Mouse (Mus musculus) heart, postnatal 4 days (tissue): ENCODE measurements at regions not wholly inside any gene's neighbourhood (a gene's known extent, or its start where the extent isn't known, plus 50 kb on each side); places are given as distances from the start of the nearest gene placed in this dataset.

Experiments
- DNase-seq: peaks from one replicate; pipeline ENCODE4 v3.0.0; 2021

DNA sequence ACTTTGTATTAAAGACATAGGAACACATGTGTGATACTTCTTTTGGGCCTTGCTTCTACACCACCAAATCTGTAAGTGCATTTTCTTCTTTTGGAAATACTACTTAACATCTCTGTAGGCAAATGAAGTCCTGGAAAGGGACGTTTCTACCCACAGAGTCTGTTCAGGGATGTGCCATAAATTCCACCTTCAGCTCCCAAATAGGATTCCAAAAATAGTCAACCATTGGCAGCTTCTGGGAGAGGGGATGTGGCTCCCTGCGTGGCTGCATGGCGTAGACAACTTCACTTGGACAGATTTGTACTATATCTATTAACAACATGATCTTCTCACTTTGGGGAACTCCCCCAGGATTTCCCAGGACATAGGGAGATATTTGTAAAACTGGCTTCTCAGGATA is 566.8 kb downstream of the Dhx35 start:
- DNase-seq: no peak

DNA sequence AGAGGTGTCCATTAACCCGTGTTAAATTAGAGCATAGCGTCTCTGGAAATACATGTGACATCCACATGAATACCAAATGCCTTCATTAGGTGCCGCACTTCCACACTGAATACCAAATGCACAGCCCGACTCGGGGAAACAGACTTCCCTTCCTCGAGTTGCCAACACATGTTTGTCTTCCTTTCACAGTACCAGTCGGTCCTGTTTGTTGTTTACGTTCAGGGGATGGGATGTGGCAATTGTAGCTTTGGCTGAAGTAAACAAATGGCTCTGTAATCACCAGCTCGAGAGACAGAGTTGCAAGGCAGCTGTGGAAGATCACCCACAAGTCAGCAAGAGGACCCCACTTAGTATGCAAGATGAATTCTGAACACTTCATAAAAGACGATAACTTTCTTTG is 598.3 kb downstream of the Dhx35 start:
- DNase-seq: no peak

DNA sequence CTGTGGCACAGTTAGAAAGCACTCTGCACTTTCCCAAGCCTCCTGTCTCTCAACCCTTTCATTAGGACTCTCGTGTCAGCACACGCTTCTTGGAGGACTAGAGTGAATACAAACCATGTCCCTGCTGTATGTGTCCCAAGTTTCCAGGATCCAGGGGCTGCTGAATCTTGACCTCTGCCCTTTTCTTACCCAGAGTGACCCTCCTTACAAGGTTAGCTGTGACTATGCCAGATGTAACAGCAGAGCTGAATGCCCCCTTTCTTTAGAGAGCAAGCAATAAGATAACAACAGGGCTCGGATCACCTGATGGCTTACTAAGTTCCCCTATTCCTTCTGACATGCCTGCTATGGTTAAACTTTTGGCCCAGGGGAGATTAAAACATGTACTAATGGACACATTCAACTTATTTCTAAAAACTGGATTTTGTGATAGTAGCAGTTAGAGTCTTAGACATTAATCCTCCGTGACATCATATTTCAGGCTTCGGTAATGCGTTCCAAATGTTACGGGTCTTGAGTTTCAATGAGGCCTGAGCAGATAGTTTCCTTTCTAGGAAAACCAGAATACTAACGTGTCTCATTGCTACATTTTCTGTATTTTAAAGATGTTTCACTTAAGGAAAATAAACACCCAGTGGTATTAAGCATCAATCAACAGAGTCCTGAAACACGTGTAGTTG is 607.0 kb downstream of the Dhx35 start:
- no peak for DNase-seq

DNA sequence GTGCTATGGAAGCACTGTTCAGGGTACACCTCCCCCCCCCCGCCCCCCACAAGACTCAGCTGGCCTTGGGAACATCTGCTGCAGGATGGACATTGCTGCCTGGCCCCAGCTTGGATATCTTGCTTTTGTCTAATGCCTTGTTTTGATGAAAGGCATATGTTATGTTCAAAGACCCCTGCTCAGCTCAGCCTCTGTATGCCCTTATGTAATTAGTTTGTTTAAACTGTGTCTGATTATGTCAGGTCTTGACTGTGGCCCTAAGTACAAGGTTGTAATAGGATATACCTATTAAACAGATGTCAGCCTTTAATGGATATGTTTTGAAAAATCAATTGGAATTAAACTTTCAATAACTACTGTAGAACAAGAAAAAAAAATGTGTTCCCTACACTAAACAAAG is 610.3 kb downstream of the Dhx35 start:
- DNase-seq: no peak

DNA sequence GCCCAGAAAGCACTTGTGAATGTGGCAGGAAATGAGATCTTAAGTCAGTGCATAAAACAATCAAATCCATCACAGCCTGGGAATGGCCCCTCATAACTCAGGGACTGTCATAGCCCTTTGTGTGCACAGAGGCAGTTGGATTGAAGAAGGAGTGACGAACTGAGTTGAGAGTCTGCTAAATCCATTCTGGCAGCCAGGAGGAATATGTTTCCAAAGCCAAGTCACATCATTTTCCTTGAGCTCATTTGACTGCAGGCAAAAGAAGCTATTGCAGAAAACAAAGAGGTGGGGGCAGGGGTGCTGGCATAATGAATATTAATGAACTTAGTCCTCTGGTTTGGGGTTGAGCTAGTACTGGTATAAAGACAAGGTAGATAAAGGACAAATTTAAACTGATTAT is 620.0 kb downstream of the Dhx35 start:
- no peak for DNase-seq

DNA sequence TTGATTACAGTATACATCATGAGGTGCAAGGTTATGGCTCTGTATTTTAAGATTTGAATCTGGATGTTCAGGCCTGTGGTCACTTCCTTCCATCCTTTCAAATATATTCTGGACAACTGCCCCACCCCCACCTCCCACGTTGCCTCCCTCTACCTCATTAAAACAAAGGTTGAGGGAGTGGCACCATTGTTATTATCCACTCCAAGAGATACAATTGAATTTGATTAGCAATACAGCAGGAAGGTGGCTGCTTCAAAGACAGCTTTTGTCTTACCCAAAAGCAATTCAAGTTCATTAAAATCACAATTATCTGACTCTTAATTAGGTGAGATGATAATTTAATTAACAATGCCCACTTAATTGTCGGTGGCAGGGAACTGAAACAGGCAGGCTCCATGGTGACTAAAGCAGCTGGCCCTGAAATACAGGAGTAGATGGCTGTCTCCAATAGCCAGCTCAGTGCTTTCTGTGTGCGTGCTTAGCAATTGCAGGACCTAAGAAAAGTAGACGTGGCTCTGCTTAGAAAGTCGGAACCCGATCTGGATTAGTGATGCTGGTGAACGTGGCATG is 623.8 kb downstream of the Dhx35 start:
- no peak for DNase-seq

DNA sequence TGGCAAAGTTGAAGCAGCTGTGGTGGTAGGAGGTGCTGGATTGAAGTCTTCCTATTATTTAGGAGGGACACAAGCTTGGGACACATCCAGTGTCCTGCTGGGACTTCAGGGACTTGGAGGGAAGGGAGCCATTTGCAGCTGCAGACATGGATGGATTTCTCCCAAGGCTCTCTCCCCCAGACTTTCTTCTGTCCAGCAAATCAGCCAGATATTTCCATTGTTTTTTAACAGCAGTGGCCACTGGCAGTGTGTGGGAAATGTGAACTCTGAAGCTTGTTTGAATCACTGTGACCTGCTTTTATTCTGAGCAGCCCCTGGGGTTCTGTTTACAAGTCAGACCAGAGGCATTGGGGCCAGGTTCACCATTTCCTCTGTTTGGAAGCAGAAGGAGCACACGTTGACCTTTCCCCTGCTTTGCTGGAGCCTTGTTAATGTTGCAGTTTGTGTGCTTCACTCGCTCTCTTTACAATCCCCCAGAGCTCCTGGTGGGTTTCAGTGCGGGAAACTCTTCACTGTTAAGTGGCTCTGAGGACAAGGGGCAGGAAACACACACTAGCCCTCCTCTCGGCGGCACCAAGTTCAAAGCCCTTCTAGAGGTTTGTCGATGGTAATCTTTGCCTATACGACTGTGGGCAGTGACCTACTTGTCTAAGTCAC is 627.8 kb downstream of the Dhx35 start:
- peak; percentile 27 for DNase-seq

DNA sequence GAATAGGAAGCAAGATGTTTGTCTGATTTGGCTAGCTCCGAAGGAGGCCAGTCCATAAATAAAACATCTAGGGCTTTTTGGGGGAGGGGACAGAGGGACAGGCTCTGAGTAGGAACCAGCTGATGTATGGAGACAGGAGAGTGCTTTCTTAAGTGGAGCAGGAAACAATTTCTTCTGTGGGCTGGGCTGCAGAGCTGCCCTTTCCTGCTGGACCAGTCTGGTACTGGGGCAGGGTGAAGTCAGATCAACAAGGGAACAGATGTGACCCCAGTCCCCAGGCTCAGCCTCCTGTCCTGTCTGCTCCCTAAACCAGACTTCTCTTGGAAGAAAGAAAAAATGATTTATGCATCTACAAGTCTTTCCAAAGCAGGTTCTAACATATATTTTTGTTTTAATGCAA is 633.6 kb downstream of the Dhx35 start:
- DNase-seq: no peak

DNA sequence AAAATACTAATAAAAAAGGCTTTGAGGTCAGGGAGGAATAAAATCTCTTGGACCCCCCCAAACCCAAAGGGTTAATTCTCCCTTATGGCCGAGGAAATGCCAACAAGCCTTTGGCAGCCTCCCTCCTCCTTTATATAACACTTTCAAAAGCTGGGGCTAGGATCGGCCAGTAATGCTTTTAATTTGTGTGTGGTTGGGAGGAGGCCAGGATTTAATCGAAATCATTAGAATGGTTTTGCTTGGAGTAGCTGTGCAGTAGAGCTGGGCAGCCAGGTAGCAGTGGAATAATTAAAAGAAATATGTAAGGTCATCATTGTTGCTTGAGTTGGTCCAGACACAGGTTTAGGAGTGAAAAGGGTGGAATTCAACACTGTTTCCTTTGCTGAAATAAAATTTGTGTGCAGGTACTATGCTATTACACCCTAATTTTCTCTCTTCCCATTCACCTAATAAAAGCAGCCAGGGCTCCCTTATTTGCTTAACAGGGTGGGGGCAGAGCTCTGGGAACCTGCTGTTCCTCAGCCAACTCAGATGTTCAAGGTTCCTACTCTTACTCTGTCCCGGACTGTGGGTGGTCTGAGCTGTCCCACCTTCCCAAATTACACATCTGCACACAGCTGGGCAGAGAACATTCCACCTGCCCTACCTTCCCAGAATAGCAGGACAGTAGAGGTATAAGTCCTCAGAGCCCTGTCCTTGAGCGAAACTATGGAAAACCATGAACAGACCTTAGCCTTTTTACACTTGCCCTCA is 636.1 kb downstream of the Dhx35 start:
- no peak for DNase-seq

DNA sequence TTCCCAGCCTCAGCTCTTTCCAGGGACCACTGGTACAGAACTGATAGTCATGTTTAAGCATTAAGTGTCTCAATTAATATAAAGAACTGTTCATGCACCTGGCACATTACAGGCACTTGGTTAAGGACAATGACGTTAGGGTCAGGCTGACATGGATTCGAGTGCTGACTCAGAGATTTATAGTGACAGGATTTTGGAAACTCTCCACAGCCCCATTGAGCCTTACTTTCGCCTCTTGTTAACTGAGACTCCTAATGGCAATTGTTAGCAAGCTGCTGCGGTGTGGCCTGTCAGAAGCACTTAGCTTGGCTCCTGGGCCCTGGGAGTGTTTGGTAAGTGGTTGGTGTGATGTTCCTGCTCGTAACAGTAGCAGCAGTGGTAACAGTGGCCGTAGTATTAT is 644.4 kb downstream of the Dhx35 start:
- no peak for DNase-seq

DNA sequence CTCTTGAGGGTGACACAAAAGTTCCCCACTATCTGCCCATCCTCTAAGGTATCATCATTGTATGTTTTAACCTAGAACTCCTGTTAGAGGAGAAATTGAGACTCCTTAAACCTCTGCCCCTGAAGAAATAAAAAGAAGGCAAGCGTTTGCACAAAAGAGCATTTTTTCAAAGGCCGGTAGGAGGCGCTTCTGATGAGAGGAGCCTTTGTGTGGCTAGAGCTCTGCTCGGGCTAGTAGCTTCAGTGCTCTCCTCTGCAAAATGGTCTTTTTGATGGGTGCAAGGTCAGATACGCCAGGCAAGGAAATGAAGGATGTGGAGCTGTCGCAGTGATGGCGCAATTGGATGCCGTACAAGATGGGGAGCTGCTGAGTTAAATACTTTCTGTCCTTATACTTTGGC is 649.0 kb downstream of the Dhx35 start:
- DNase-seq: peak; percentile 22

DNA sequence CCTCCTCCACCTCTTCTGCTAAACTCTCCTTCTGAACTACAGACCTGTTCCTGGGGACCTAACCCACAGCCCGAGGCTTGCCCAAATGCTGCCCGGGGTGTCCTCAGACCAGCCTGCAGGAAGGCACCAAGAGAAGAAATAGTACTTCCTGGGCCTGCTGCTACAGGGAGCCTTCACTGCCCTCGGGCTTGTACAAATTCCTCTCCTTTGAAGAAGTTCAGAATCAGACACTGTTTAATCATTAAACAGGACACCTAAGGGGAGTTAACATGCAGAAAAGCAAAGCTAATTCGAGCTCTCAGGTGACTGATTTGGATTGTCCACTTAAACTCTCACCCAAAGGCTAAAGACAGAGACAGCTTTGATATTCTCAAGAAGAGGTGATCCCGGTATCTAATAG is 651.8 kb downstream of the Dhx35 start:
- DNase-seq: no peak

DNA sequence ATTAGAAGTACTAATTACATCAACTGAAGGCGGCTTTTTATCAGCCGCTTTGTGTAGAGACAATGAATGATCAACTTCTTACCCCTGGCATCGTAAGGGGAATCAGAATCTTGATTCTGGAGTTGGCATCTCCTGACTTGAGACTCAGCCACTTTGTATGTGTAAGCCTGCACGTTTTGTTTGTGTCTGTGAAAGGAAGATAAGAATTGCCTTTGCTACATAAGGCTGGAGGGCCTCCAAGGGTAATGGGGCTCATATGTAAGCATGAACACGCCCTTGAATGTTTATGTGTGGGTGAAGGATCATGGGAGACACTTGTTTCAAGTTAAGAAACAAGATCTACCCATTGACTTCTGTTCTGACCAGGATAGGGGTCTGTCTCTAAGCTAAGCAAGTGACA is 652.3 kb downstream of the Dhx35 start:
- no peak for DNase-seq

DNA sequence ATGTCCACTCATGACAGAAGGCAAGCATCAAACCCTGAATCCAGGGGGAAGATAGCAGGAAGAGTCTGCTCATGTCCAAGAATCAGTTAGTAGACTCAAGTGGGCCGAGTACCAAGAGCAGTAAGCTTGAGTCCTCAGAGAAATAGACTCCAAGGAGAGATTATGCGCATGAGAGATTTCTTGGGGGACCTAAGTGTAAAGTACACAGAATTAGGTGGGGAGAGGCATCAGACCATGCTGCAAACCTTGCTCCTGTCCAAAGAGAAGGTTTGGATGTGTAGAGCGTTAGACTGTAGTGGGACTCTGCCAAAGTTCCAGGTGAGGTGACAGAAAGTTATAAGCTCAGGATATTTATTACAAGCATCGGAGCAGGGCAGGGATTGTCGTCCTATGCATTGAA is 654.4 kb downstream of the Dhx35 start:
- no peak for DNase-seq

DNA sequence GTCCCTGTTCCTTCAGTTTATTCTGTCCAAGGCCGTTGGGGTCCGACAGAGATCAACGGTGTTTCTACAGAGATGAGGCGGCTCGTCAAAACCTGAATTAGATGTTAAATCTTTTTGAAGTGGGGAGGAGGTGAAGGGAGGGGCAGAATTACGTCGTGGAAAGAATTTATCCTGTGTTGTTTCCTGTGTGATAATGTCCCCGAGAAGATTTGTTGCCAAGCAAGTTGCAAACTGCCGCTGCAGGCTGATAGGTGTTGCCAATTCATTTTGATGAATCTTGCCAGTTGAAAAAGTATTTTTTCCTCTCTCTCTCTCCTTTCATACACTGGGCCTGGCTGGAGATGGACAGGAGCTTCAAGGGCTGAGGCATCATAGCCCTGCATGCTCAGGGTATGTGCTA is 656.8 kb downstream of the Dhx35 start:
- no peak for DNase-seq

DNA sequence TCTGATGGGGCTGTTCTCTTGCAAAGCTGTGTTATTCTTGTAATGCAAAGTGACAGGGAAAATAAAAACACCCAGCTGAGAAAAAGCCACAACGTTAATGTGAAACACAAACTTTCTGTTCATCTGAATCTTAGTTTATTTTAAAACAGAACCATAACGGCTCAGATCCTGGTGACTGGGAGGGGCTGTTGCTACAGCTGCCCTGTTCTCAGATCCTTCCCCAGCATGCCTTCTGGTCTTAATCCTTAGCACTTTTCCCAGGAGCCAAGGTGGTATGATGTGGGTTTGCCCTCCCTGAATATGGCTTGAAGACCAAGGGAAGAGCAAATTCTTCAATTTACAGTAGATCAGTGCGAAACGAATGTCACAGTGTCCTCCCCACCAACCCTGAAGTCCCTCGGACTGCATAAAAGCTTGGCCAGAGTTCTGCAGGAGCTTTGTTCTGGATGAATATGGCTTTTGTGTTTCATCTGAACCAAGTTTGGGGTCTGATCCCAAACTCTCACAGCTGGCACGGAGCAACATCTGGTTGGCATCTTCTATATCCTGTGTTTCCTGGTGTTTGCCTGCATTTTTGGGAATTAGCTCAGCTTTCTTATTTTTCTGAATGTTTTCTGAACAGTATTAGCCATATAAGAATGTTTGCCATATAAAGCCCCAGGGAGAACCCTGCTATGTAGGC is 686.9 kb downstream of the Dhx35 start:
- DNase-seq: no peak

DNA sequence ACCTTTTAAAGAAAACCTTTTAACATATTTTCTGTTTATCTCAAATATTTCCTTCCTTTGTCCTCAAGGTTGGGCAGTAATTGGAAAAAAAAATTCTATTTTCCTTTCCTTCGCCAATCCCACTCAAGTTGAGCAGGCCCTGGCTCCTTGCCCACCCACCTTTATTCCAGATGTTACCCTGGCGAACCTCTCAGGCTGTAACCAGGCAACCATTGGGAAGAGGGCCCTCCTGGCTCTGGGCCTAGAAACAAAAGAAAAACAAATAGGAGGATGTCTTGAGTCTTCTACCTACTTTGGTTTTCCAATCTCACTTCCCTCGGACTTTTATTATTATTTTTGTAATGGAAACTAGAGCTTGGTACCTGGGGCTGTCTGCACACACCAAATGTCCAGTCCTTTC is 696.5 kb downstream of the Dhx35 start:
- DNase-seq: peak; percentile 75

DNA sequence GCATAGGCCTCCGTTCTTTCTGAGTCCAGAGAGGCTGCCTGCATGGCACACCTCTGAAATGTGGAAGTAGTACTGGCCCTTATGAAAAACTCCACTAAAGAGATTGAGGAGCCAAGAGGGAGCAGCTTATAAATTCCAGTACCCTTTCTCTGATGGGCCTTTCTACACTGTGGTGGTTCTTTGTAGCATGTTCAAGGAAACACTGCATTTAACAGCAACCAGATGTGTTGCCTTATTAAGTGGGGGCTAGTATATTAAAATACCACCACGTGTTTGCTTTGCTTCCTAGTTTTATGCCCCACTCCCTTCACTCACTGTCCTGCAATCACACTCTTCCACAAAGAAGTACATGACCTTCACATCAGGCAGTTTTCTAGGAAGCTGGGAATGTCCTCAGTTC is 704.1 kb downstream of the Dhx35 start:
- DNase-seq: no peak

DNA sequence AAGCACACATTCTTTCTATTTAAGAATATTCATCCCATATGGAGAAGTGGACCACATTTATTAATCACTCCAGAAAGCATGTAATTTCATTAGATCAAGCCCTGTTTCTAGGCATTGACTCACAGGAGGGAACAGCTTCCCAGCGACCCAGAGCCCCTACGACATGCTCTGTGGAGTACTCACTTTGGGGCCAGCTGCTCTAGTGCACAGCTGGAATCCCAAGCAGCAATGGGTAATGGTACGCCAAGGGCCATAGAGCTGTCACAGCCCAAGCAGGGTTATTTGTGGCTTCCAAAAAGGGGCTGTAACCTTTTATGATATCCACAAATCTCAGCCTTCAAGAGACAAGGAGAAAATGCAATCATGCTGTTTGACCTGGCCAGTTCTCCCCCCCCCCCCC is 706.4 kb downstream of the Dhx35 start:
- DNase-seq: no peak

DNA sequence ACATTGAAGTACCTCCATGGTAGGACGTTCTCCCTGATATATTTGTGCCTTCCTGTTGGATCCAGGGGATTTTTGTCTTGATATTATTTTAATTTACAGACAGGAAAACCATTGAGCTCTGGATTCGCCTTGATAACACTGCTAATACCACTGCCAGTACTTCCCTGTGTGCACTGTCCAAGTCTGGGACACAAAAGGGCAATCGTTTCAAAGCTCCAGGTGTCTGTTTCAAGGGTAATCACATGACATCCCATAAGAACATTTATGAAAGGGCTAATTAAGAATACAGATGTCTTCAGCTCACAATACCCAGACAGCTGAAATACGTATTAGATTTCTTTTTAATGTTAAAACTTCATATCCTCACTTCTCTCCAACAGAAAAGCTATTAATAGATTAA is 724.5 kb downstream of the Dhx35 start:
- DNase-seq: no peak

DNA sequence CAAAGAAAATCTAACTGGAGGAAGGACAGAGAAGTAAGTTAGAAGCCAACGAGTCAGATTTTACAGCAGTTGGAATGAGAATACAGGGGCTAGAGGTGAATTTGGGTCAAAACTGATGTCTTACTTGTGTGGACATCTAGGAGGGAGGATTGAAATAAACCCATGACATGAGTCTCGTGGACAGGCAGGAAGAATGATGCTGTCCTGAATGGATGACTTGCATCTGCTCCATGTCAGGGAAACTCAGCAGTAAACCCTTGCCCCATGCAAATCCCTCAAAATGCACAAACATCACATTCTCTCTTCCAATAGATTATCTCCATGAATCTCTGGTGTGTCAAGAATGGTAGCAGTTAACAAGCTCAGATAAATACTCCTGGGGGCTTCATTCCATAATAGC is 729.1 kb downstream of the Dhx35 start:
- DNase-seq: no peak

DNA sequence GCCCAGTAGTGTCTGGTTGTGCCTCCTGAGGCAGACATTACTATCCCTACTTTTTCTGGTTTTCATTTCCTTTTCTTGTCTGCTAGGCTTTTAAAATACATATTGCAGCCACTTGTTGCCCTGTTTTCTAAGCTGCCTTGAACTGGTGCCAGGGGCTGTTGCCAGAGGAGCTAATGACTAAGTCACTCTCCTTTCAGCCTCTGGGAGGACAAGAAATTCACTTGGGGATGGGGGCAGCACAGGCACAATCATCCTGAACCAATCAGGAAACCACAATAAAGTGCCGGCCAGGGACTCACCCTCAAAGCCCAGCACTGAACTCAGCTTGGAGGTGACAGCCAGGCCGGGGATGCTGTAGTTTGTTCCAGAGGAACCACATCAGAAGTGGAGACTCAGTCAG is 740.3 kb downstream of the Dhx35 start:
- DNase-seq: peak; percentile 72

DNA sequence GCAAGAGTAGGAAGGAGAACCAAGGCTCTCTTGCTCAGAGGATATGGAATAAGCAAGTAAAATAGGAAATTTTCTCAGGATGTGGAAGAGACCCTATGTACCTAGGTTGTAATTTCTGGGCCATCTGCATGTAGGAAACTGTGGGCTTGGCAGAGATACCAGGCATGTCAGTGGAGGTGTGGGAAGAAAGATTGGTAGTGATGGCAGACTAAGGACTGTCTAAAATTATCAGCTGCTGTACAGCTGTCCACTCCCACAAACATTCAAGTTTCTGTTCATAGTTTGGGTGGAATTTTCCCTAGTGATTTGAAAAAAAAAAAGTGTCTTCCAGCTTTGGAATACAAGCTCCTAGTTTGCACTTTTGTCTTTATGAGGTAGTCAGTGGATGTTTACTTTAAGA is 744.7 kb downstream of the Dhx35 start:
- DNase-seq: no peak
